Mouse (Mus musculus) CD8-positive naive resting alpha-beta T cell, adult 2 months (primary cell): Measurements from ENCODE around the gene Smtn.

Source experiments
- DNase-seq, 2 experiments: peaks; one replicate each; pipeline ENCODE4 v3.0.0; 2022; ENCODE audit warnings: low read depth in 2 of 2, low spot score in 2 of 2

The Smtn gene

DNA sequence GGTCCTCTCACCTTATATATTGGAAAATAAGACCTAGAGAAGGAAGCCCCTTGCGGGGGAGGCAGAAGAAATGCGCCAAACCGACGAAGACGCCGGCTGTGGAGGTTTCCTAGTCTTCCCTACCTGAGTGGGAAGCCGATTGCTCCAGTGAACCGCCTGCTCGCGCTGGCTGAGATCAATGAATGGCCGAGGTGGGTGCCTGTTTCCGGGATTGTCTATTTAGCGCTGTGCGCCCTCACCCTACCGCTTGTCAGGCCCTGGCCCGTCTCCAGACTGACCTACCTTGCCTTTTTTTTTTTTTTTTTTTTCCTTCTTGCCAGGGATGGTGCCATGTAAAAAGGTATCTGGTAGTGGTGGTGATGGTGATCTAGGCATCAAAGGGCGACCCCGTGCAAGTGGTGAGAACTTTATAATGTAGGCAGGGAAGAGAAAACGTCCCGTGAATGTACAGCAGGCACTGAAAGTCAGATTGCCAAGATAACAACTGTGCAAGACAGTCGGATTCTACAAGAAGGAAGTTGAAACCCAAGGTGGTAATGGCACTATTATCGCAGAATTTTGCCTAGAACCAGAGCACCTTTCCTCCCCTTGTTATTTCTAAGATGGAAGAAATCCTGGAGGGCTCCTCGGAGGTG lies at the start of gene Smtn:
Gene Smtn (minus strand): TSS at position 162 of the 635 bp plus-strand sequence.
- DNase-seq = no peak

DNA sequence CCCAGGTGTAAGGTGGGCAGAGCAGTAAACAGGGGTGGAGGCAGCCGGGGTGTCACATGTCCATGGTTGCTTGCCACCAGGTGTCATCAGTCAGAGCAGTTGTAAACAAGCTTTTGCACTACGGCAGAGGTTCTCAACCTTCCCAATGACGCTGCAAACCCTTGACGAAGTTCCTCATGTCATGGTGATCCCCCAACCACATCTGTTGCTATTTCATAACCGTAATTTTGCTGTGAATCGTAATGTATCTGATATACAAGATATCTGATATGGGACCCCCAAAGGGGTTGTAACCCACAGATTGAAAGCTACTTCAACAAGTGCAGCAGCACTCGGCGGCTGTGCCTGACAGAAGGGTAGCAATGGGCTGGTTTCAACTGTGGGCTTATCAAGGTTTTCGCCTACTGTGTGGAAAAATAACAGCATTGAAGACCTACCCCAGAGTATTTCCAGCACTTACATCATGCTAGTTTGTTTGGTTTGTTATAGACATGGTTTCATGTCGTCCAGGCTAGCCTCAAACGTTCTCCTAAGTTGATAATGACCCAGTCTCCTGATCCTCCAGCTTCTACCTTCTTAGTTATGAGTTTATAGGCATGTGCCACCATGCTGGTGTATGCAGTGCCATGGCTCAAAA lies 47.7 kb upstream of the Smtn start:
- DNase-seq = no peak

DNA sequence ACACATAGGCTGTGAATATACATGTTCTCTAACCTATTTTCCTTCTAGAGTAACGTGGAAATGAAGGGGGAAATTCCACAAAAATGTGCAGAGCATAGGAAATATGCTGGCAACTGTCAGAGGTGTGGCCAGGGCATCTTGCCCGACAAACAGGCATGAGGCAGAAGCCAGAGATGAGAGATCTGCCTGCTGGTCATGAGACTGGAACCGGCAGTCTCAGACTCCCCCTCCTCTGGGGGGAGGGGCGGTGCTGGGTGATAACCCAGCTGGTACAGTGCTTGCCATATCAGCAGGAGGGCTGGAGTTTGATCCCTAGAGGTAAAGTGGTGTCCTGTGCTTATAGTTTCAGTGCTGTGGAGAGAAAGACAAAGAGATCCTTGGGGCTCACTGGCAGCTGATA lies 46.9 kb upstream of the Smtn start:
- no peak for DNase-seq

DNA sequence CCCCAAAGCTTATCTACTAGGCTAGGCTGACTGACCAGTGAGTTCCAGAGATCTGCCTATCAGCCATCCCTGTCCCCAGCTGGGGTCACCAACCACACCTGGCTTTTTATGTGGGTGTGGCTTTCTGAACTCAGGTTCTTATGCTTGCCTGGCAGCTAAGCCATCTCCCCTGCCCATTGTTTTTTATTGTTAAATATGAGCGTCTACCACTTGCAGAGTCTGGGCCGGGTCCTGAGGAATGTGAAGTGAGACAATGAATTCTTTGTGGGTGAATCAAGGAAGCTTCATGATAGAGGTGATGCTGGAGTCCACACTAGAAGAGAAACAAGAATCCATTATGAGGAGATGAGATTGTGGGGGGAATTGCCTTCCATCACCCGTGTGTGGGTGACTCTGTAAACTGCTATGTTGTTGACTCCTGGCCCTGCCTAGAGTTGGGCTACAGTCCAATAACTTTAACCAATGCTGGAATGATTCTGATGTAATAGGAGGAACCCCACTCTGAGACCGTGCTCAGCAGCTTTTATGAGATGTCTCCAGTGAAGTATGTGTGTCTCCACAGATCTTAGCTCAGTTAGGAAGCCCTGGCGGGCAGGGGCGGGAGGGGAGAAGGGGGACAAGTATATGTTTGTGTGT lies 45.7 kb upstream of the Smtn start:
- DNase-seq = no peak

DNA sequence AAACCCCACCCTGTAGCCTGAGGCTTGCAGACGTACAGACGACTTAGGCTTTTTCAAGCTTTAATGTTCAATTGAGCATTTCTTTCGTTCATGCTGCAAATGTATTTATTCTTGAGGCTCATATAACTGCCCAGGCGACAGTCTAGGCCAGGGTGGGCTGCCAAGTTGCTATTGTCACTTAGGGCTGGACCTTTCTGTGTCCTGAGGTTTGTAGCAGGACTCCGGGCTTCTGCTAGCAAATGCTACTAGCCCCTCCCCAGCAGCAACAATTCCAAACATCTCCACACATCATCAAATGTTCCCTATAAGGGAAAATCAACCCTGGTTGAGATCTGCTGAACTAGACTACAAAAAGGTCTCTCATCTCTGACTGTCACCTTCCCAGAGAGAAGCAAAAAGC lies 42.7 kb upstream of the Smtn start:
- no peak for DNase-seq

DNA sequence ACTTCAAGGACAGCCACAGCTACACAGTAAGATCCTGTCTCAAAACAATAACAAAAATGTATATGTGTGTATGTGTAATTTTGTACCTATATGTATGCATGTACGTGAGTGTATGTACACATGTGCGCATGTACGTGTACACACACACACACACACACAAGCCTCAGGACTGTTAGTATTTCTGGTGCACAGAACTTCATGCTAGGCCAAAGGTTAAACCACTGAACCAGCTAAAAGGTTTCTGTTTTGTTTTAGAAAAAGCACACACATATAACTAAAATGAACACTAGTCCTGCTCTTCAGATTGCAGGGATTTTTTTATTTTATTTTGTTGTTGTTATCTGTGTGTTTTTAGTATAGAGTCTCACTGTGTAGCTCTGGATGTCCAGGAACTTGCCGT lies 41.5 kb upstream of the Smtn start:
- no peak for DNase-seq

DNA sequence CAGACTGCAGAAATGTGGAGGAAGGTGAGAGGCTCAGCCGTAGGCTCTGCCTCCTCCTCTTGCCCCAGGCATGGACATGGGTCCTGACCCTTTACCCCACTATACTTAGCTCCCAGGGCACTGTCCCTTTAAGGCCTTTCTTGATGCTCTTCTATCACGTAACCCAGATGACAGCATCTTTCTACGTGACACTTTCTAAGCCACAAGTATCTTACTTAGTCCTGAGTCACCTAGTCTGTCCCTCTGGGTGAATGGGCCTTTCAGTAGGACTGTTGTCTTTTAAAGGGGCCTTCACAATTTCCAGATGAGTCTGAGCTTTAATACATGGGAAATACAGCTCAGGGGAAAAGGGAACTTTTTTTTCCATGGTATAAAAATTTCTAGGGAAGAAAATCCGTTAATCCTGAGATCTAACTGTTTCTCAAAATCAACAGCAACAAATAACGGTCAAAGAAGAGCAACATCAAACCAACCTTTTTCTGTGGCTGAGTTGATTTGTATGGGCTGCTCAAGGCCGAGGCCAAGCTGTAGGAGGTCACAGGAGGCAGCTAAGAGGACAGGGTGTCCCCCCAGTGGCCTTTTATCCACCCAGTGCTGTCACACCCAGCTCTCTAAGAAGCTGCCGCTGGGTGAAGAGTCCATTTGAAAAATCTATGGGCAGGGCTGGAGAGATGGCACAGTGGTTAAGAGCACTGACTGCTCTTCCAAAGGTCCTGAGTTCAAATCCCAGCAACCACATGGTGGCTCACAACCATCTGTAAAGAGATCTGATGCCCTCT lies 40.1 kb upstream of the Smtn start:
- no peak for DNase-seq

DNA sequence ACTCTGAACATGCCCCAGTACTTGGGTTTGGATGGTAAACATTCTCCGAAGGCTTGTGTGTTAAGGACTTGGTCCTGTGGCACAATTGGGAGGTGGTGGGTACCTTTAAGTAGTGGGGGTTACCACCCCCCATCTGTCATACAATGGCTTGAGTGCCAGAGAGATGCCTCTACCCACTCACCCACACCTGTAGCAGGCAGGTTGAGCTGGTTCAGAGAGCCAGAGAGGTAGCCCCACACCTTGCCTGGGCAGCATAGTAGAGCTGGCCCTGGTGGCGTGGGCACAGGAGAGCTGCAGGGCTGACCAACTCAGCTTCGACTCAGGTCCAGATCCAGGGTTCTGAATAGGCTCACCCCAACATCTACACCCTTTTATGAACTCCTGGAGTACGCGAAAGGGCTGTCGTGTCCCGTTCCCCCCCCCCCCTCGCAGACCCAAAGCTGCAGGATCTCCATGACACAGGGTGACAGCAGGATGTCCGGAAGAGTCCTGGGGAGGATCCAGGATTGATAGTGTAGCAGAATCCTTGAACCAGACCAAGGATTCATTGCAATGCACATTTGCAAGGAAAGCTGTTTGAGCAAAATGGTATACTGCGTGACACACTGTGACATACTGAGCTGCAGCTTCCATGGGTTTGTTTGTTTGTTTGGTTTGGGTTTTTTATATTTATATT lies 37.8 kb upstream of the Smtn start:
- DNase-seq = no peak

DNA sequence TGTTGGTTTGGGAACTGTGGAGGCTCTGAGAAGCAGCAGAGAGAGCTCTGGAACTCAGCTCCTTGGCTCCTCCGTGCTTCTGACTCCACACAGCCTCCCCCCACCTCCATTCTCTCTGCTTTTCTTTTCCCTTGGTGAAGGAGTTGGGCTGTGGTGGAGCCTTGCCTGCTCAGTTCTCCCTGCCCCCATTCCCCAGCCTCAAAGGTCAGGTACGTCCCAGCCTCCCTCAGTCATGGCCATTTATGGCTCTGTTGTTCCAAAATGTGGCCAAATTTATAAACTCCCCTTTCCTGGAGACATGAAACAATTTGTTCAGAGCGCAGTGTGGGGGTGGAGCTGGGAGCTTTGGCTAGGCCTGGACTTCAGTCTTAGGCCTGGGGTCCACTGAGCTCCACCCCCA lies 34.8 kb upstream of the Smtn start:
- no peak for DNase-seq

DNA sequence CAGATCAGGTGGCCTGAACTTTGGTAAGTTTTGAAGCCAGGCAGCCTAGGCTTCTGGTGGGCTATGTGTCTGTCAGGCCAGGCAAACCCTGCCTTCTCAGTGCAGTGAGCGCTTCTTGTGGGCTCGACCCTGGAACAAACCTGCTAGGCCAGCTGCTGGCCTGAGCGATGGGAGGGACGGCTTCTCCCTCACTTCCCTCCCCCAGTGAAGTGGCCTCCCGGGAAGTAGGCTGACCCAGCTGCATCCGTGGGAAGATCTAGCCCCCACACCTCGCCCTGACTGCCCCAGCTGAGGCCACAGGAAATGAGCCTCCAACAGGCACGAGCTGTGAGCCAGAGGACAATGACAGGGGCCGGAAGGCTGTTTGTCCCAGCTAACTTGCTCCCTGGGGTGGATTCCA lies 32.7 kb upstream of the Smtn start:
- no peak for DNase-seq

DNA sequence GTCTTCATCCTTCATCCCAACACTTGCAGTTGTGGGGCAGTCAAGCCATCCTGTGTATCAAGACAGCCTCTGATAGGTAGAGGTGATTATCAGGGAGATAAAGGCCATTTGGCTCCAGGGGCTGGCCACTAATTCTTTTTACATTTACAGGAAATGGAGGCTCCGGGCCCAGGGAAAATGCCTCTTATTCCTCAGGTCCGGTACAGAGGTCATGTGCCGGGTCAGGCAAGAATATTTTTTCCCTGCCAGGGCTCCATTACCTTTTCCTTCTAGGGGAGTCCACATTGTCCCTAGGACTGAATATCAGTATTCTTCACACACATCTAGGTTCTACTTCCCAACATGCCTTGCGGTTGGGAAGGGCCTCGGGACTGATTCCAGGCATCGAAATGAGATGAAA lies 31.8 kb upstream of the Smtn start:
- no peak for DNase-seq

DNA sequence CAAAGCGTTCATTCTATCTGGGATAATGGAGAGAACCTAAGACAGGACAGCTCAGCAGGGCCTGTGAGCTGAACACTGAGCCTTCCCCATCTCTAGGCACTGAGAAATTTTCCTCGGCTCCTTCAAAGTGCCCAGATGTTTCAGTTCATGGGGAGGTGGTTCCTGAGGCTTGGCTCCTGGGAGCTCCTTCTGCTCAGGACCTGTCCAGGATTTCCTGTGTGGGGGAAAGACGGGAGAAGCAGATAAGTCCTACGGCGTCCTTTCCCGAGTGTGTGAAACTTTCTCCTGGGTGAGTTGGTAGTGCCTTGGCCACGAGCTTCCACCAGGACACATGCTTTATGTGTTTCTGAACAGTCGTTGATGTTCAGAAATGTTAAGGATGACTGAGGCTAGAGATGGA lies 29.9 kb upstream of the Smtn start:
- no peak for DNase-seq

DNA sequence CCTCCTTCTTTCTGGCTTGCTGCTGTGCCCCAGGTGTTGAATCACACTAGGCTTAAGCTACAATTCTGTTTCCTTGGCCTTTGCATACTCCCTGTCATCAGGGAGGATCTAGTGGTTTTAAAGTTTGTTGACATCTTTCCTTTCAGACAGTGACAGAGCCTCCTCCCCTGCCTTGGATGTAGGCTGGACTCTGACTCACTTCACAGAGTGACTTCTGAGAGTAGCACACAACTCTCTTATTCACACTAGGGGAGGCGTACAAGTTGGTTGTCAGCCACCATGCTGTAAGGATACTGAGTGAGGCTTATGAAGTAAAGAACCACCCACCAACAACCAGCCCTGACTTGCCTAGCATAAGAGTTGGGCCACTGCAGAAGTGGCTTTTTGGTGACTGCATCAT lies 27.5 kb upstream of the Smtn start:
- no peak for DNase-seq

DNA sequence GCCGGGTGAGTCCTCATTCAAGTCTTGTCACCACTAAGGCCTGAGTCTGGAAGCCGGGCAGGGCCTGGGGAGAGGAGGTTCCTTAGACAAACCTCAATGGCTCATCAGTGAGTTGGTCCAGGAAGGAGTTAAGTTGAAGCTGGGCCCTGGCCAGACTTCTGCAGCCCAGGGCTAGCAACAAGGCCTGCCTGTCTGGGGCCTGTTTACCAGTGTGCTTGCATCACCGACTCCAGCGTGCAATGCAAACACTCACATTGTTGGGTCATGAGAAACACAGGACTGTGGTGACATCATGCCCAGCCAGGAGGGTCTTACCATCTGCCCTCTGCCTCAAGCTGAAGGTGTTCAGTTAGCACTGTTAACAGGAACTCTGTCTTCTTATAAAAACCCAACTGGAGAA lies 25.6 kb upstream of the Smtn start:
- no peak for DNase-seq

DNA sequence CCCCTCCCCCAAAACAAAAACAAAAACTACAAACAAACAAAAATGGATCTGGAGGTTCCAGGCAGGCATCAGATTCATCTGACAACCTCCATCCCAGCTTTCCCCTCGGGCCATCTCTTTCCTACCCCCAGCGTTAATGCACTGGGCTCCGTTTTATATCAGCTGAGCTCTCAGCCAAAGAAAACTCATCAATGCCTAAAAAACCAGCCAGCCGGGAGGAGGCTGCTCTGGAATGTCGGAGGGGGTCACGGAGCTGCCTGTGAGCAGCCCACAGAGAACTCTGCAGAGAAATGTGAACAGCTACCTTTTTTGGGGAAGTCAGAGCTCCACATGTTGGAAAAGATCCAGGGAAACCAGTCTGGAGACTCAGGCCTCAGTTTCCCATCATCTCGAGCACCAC lies 24.0 kb upstream of the Smtn start:
- DNase-seq = no peak

DNA sequence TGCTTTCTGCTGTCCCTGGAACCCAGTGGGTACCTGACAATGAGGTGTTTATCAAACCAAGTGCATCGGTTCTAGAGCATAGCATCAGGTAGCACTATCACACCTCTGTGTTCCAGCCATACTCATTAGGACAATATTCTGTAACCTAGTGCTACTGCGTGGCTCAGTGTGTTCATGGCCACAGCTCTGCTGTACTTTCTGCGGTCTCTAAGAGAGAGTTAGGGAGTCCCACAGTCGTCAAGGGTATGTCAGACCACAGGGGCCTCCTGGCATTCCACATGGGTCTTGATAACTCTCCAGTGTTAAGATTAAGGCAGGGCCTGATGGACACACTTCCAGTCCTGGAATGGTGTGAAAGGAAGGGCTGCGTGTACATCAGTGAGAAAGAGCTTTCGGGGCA lies 23.4 kb upstream of the Smtn start:
- no peak for DNase-seq

DNA sequence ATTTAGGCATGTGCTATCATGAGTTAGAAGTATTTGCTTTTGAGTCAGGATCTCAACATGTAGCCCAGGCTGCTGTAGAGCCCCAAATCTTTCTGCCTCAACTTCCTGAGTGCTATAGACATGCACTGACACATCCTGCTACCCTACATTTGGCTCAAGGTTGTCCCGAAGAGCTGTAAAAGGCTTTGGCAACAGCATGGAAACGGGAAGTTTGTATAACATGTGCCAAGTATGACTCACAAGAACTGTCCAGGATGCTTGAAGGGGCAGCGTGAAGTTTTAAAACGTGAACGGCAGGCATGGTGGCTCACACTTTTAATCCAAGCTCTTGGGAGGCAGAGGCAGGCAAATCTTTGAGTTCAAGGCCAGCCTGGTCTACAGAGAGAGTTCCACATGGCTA lies 19.8 kb upstream of the Smtn start:
- DNase-seq = no peak

DNA sequence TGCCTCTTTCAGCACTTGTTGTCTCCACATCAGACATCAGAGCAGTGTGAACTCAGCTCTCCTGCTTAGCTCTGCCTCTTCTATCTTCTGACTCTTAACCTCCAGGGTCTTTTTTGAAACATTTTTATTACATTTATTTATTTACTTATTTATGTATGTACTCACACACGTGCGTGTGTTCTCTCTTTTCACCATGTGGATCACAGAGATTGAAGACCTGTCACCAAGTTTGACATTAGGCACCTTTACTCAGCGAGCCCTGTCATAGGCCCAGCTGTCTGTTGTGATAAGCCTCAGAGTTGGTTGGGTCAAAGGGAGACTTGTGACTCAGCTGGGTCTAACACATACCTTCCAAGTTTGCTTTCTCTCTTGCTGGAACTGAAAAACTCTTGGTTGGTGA lies 17.4 kb upstream of the Smtn start:
- DNase-seq = no peak

DNA sequence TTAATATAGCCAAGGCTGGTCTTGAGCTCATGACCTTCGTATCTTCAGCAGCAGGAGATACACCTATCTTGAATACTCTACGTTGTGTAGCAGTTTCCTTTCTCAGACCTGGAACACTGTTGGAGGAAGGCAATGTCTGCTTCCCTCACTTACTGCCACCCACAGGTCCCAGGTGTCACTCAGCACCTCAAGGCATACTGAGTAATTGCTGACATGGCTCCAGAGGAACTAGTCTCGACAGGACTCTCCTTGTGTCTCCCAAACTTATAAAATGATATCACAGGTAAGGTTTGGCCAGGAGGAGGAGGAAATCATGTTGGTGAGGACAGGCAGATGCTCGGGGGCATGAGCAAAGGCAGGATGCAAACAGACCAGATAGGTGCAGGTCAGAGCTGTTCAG lies 14.6 kb upstream of the Smtn start:
- no peak for DNase-seq

DNA sequence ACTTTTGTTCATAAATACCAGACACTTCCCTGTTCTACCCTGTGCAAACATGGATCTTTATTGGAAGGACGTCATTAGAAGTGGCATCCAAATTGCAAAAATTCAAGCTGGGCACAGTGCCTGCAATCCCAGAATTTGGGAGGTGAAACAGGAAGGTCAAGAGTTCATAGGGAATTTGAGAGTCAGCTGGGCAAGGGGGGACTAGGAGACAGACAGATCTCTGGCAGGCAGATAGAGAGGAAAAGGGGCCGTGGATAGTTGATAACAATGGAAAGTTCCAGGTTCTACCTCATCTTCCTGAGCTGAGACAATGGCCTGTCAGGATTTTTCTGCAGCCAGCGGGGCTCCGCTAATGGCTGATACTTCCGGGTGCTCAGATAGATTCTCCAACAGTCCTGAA lies 9.4 kb upstream of the Smtn start:
- DNase-seq = no peak

DNA sequence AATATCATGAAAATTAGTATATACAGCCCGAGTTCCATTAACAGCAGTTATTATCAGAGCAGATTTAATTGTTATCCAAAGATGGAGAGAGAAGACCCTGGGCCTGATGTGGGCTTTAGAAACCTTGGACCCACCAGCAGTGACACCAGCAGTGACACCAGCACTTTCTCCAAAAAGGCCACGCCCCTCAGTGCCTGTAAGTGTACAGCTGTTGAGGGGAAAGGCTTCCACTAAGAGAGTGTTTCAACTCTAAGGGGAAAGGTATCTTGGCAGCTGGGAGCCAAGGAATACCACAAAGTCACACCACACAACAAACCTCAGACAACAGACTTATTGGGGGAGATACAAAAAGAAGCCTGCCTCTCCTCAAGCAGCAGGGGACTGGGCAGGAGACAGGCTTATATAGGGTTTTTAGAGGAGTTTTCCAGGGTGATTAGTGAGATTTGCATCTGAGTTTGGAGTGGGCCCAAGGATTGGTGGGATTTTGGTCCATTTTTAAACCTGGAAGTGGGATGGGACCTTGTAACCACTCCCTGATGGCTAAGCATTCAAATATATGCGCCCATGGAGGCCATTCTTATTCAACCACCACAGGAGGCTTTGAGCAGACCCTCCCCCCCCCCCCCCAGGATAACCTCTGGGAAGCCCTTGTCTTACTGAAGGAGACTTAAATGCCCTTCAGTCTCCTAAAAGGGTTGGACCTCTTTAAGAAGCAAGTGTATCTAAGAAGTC lies 8.3 kb upstream of the Smtn start:
- no peak for DNase-seq
